Mouse (Mus musculus): Measurements from ENCODE around the gene Vmn1r124.
"Not testable (repeated sequence)": the region's sequence is repeated elsewhere in the genome, so short reads cannot be mapped to it uniquely, and the experiment has no call there.

DNA sequence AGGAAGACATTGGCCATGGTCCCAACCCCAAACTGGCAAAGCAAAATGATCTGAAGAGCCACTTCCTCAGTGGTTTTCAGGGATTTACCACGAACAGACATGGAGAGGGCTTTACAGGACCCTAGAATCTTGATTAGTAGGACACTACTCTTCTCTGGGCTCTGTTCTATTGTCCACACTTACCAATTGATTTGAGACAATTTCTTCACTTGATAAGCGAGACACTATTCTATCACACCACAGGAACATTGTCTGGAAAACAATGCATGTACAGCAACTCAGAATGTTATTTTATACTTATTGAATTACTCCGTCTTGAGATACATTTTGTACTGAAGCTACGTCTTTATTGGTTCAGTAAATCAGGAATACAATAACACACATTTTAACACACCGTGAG lies 41.0 kb upstream of the Vmn1r124 start, which contains the start of gene Vmn1r126:
- not testable (repeated sequence) for TF ChIP-seq CTCF (conservative IDR thresholded peaks at IDR 0.05; ENCODE audit: low read length); NANOG (IDR thresholded peaks at IDR 0.05; ENCODE audit: borderline replicate concordance, low read length)
